Mouse (Mus musculus): ENCODE results near the gene Srf. TPM values are rescaled to one million over a fixed set of nuclear protein-coding genes. Genes with fewer than 3 reads are reported as not detected.

Srf gene
- polyA plus RNA-seq, 1 experiment = 51.1 TPM

DNA sequence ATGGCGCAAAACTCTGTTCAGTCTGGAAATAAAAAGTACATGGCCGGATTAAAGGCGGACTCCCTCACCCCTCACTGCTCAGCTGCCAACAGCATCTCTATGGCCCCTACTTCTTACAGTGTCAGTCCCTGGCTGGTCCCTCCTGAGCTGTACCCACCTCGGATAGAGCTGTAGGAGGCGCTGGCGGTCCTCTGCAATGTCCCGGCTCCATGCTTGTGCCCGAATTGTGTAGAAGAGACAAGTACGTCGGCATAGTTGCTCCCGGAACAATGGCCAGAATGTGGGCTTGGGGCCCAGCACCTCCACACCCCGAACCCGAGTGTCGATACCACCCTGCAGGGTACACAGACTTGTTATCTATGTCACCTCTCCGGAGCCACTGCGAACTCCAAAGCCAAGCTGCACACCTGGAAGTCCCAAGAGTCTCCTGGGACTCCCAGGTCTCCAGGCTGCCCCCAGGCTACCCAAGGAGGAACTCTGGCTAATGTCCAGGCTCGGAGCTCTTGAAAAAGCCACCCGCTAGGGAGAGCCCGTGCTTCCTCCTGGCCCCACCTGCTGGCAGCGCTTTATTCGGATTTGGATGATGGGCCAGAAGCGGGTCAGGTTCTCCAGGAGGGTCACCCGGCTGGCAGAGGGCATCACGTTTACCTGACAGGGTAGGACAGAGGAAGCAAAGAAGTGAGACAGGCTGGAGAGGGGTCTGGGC lies 33.9 kb downstream of the Srf start:
- no peak for TF ChIP-seq MYOD1 (IDR thresholded peaks at IDR 0.05; ENCODE audit: control insufficient read depth in 1 of 3, insufficient read length in 2 of 3, low read depth in 2 of 3)
- TF ChIP-seq SRF (IDR thresholded peaks at IDR 0.05; ENCODE audit: control insufficient read depth, insufficient read length, low read depth) = no peak
- no peak for TF ChIP-seq MYOG (IDR thresholded peaks at IDR 0.05; ENCODE audit: control insufficient read depth in 1 of 3, insufficient read depth in 1 of 3, insufficient read length in 2 of 3, low read depth in 2 of 3)
- TF ChIP-seq MAX (IDR thresholded peaks at IDR 0.05; ENCODE audit: low read depth) = no peak
- no peak for TF ChIP-seq POLR2A (IDR thresholded peaks at IDR 0.05; ENCODE audit: insufficient read length, low read depth)
- no peak for TF ChIP-seq USF1 (IDR thresholded peaks at IDR 0.05; ENCODE audit: low read depth)
- TF ChIP-seq REST (IDR thresholded peaks at IDR 0.05; ENCODE audit: insufficient read depth, insufficient read length) = no peak
- TF ChIP-seq CEBPB (IDR thresholded peaks at IDR 0.05; ENCODE audit: insufficient read depth, poor library complexity, severe bottlenecking) = no peak
- no peak for TF ChIP-seq TCF12 (IDR thresholded peaks at IDR 0.05; ENCODE audit: insufficient read depth, poor library complexity, severe bottlenecking)
- TF ChIP-seq E2F4 (IDR thresholded peaks at IDR 0.05; ENCODE audit: insufficient read depth) = no peak
- TF ChIP-seq TCF3 (IDR thresholded peaks at IDR 0.05; ENCODE audit: insufficient read length, low read depth) = no peak
- TF ChIP-seq POLR2AphosphoS2 (IDR thresholded peaks at IDR 0.05; ENCODE audit: insufficient read length, low read depth) = no peak
- no peaks in the 10 kb centered on the region for H3K79me2 ChIP-seq (ENCODE audit: control insufficient read depth, insufficient read depth)
- peaks cover 45% of the 10 kb centered on the region for H3K27me3 ChIP-seq (ENCODE audit: control insufficient read depth, insufficient read depth, insufficient read length)
- H3K4me2 ChIP-seq (ENCODE audit: low read depth) = no peak overlapping the region
- H3K4me3 ChIP-seq = no peak overlapping the region
- H3ac ChIP-seq (ENCODE audit: control insufficient read depth, insufficient read length) = no peak overlapping the region
- no peaks in the 10 kb centered on the region for H3K36me3 ChIP-seq (ENCODE audit: control insufficient read depth, insufficient read depth)

DNA sequence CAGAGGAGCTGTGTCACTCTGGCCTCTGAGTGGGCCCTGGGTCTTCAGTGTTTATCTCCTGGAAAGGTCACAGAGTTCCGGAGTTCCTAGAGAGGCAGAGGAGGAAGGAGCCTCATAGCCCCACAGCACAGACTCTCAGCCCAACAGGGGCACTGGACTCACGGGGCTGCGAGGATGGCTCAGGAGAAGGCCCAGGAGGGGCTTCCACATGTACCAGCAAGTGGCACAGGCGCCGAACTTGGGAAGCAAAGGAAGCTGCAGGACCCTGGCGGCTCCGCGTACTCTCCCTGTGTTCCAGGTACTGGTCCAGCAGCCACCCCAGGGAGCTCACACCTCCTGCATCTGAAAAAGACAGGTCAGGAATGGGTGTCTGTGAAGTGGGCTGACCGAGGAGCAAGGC lies 34.8 kb downstream of the Srf start:
- no peak overlapping the region for H3K4me3 ChIP-seq
- H3K36me3 ChIP-seq (ENCODE audit: control insufficient read depth, insufficient read depth) = no peaks in the 10 kb centered on the region
- H3K79me2 ChIP-seq (ENCODE audit: control insufficient read depth, insufficient read depth) = no peaks in the 10 kb centered on the region
- H3K27me3 ChIP-seq (ENCODE audit: control insufficient read depth, insufficient read depth, insufficient read length) = peaks cover 45% of the 10 kb centered on the region
- H3ac ChIP-seq (ENCODE audit: control insufficient read depth, insufficient read length) = no peak overlapping the region
- TF ChIP-seq POLR2AphosphoS2 (IDR thresholded peaks at IDR 0.05; ENCODE audit: insufficient read length, low read depth) (no peak), USF1 (IDR thresholded peaks at IDR 0.05; ENCODE audit: low read depth) (no peak), MYOG (IDR thresholded peaks at IDR 0.05; ENCODE audit: control insufficient read depth in 1 of 3, insufficient read depth in 1 of 3, insufficient read length in 2 of 3, low read depth in 2 of 3) (no peak), POLR2A (IDR thresholded peaks at IDR 0.05; ENCODE audit: insufficient read length, low read depth) (no peak), REST (IDR thresholded peaks at IDR 0.05; ENCODE audit: insufficient read depth, insufficient read length) (no peak), MYOD1 (IDR thresholded peaks at IDR 0.05; ENCODE audit: control insufficient read depth in 1 of 3, insufficient read length in 2 of 3, low read depth in 2 of 3) (no peak), TCF12 (IDR thresholded peaks at IDR 0.05; ENCODE audit: insufficient read depth, poor library complexity, severe bottlenecking) (no peak), MAX (IDR thresholded peaks at IDR 0.05; ENCODE audit: low read depth) (no peak), SRF (IDR thresholded peaks at IDR 0.05; ENCODE audit: control insufficient read depth, insufficient read length, low read depth) (no peak), TCF3 (IDR thresholded peaks at IDR 0.05; ENCODE audit: insufficient read length, low read depth) (no peak), CEBPB (IDR thresholded peaks at IDR 0.05; ENCODE audit: insufficient read depth, poor library complexity, severe bottlenecking) (no peak), E2F4 (IDR thresholded peaks at IDR 0.05; ENCODE audit: insufficient read depth) (no peak)
- no peak overlapping the region for H3K4me2 ChIP-seq (ENCODE audit: low read depth)

DNA sequence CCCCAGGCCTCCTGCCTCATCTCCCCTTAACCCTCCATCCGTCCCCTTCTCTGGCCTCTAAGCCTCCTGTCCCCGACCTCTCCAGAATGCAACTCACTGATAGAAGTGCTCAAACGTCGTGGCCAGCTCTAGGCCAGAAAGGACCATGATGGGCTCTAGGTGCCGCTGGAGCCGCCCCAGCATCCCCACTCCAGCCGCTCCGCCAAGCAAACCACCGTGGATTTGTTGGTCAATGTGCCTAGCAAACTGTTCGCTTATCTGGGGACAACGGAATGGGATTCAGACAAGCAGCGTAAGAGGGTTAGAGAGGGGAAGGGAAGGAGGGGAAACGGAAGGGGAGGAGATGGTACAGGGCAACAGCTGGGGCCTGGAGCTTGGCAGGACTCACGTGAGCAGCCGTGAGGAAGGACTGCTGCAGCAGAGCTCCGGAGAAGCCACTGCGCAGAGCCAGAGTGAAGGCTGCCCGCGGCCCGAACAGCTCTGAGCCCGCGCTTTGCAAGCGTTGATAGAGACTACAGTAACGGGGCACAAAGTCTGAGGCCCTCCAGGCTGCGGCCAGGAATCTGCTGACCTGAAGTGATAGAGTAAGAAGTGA lies 35.5 kb downstream of the Srf start:
- H3K4me2 ChIP-seq (ENCODE audit: low read depth) = no peak overlapping the region
- peak in 1 of 3 experiments; percentile 5 for TF ChIP-seq MYOD1 (IDR thresholded peaks at IDR 0.05; ENCODE audit: control insufficient read depth in 1 of 3, insufficient read length in 2 of 3, low read depth in 2 of 3)
- no peak for TF ChIP-seq POLR2A (IDR thresholded peaks at IDR 0.05; ENCODE audit: insufficient read length, low read depth)
- peak in 1 of 3 experiments; percentile 17 for TF ChIP-seq MYOG (IDR thresholded peaks at IDR 0.05; ENCODE audit: control insufficient read depth in 1 of 3, insufficient read depth in 1 of 3, insufficient read length in 2 of 3, low read depth in 2 of 3)
- H3ac ChIP-seq (ENCODE audit: control insufficient read depth, insufficient read length) = no peak overlapping the region
- no peaks in the 10 kb centered on the region for H3K79me2 ChIP-seq (ENCODE audit: control insufficient read depth, insufficient read depth)
- H3K36me3 ChIP-seq (ENCODE audit: control insufficient read depth, insufficient read depth) = no peaks in the 10 kb centered on the region
- no peak overlapping the region for H3K4me3 ChIP-seq
- H3K27me3 ChIP-seq (ENCODE audit: control insufficient read depth, insufficient read depth, insufficient read length) = peaks cover 45% of the 10 kb centered on the region

DNA sequence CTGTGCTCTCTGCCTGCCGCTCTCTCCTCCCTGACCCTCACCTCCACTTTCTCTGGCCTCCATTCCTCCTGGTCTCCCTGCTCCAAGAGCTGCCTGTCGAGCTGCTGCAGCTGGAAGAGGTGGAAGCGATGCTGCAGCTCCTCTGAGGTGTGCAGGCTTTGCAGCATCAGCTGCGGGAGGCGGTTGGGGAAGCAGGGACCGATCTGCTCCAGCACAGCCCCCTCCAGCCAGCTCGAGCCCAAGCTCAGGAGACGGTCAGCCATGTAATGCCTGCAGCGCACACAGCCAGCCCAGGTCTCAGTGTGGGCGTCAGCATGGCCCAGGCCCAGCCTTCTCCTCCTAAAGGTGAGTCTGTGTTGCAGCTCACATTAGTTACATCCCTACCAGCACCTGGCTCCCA lies 36.0 kb downstream of the Srf start:
- TF ChIP-seq TCF12 (IDR thresholded peaks at IDR 0.05; ENCODE audit: insufficient read depth, poor library complexity, severe bottlenecking) (no peak), POLR2A (IDR thresholded peaks at IDR 0.05; ENCODE audit: insufficient read length, low read depth) (no peak), MAX (IDR thresholded peaks at IDR 0.05; ENCODE audit: low read depth) (no peak), REST (IDR thresholded peaks at IDR 0.05; ENCODE audit: insufficient read depth, insufficient read length) (no peak), TCF3 (IDR thresholded peaks at IDR 0.05; ENCODE audit: insufficient read length, low read depth) (no peak), CEBPB (IDR thresholded peaks at IDR 0.05; ENCODE audit: insufficient read depth, poor library complexity, severe bottlenecking) (no peak), USF1 (IDR thresholded peaks at IDR 0.05; ENCODE audit: low read depth) (no peak), SRF (IDR thresholded peaks at IDR 0.05; ENCODE audit: control insufficient read depth, insufficient read length, low read depth) (no peak), POLR2AphosphoS2 (IDR thresholded peaks at IDR 0.05; ENCODE audit: insufficient read length, low read depth) (no peak), E2F4 (IDR thresholded peaks at IDR 0.05; ENCODE audit: insufficient read depth) (no peak), MYOD1 (IDR thresholded peaks at IDR 0.05; ENCODE audit: control insufficient read depth in 1 of 3, insufficient read length in 2 of 3, low read depth in 2 of 3) (no peak), MYOG (IDR thresholded peaks at IDR 0.05; ENCODE audit: control insufficient read depth in 1 of 3, insufficient read depth in 1 of 3, insufficient read length in 2 of 3, low read depth in 2 of 3) (no peak)
- no peaks in the 10 kb centered on the region for H3K79me2 ChIP-seq (ENCODE audit: control insufficient read depth, insufficient read depth)
- H3K4me2 ChIP-seq (ENCODE audit: low read depth) = no peak overlapping the region
- no peak overlapping the region for H3K4me3 ChIP-seq
- no peaks in the 10 kb centered on the region for H3K36me3 ChIP-seq (ENCODE audit: control insufficient read depth, insufficient read depth)
- no peak overlapping the region for H3ac ChIP-seq (ENCODE audit: control insufficient read depth, insufficient read length)
- peaks cover 45% of the 10 kb centered on the region for H3K27me3 ChIP-seq (ENCODE audit: control insufficient read depth, insufficient read depth, insufficient read length)
